Mouse (Mus musculus) induced T-regulatory cell, adult 2 months (primary cell): ENCODE results near the gene Zfp971.
"Not testable (repeated sequence)": the region's sequence is repeated elsewhere in the genome, so short reads cannot be mapped to it uniquely, and the experiment has no call there.

Source experiments
- DNase-seq: peaks from one replicate; pipeline ENCODE4 v3.0.0-alpha.2; 2012; ENCODE audit warnings: low read depth

Gene Zfp971

DNA sequence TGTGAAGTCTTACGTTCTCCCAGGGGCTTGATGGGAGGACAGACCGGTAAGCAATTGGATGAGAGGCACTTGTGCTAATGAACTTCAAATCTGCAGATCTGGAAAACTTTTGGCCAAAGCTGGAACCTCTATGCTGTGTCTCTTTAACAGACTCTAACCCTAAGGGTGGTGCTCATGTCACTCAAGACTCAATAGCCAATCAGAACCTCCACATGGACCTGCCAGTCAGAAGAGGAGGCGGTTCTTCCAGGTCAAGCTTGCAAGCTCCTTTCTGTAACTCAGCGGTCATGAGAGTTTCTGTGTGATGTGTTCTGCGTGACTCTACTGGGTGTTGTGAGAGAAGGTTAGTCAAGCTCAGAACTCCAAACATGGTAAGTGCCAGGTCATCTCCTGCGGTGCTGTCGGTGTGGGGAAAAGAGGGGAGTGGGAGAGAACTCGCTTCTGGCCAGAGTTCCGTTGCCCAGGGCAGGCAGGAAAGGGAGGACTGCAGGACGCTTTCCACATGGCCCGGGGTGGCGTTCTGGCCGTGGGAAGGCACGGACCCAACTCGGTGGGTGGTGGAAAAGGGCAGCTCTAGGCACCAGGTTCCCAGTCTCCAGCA is at the start of gene Zfp971:
TSS of gene Zfp971 (plus strand) at position 274 of the 601 bp plus-strand sequence.
- DNase-seq = peak; percentile 52

DNA sequence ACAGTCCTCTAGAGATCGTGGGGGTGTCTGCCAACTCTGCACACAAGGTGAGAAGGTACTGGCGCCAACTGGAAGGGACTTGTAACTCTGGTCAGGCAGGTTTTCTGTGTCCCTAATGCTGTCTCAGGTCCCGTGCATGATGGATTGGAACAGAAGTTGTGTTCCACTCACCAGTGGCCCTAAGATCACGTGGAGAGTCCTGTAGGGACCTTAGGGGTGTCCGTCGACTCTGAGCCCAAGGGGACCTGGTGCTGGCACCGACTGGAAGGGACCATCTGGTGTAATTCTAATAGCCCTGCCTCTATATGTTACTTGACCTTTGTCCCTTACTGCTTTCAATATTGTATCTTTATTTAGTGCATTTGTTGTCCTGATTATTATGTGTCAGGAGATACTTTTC is 48.3 kb upstream of the Zfp971 start:
- DNase-seq = not testable (repeated sequence)

DNA sequence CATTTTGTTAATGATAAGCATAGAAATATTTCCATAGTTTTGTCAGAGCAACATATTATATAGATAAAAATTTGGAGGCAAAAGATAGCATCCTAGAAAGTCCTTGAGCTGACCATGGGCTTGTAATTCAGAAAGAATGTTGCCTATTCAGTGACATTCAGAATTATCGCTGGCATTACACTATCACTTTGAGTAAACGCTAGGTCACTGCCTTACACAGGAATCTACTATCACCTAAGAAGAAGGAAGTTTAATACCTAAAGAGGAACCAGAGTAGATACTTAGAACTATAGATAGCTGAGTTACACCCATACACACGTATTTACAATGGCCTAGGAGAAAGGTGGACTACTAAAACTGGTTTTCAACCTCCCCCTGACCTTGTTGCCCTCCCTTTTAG is 3.6 kb upstream of the Zfp971 start:
- not testable (repeated sequence) for DNase-seq

DNA sequence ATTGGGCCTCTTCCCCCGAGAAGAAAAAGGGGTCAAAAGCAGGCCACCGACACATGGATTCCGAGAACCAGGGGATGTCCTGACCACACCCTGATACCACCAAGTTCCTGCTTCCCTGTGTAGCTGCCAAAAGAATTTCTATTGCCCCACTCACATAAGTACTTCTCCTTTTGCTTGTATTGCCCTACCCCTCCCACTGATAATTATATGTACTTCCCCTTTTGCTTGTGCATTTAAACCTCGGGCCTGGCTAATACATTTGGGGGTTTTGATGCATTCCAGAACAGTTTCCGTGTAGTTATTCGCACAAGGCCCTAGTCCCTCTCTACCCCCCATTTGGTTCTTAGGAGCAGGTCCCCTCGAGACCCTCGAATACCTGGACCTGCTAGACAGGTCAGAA is 2.3 kb upstream of the Zfp971 start:
- DNase-seq = not testable (repeated sequence)

DNA sequence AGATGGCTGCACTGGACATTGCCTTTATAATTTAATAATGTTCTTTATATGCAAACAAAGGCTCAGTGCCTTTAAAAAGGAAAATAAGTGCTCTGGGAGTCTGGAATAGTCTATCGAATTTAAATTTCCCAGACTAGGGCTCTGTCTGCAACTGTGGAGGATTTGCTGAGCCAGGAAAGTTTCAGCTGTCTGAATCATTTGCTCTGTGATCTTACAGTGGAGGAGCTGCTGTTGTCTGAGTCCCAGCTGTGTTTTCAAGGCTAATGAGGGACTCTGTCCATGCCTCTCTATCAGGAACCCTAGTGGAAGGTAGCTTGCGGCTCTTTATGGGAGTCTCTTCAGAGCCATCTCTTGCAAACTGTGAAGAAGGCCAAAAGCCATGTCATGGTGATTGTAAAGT is 777 bp downstream of the Zfp971 start:
- peak; percentile 3 for DNase-seq

DNA sequence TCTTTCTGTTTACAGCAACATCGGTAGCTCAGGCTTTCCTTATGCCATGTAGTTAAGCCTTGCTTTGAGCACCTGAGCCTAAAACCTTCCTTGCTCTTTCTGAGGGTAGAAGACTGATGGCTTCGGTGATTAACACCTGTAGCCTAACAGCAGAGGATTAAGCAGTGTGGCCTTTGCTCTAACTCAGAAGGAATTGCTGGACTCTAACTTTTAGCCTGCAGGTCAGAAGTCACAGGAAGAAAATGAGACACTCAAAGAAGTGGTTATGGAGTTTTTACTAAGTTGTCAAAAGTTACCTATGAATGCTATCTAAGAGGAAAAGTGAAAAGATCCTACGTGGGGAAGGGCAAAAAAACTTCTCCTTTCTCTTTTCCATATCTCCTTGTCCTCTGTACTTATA is 4.5 kb downstream of the Zfp971 start:
- DNase-seq = not testable (repeated sequence)

DNA sequence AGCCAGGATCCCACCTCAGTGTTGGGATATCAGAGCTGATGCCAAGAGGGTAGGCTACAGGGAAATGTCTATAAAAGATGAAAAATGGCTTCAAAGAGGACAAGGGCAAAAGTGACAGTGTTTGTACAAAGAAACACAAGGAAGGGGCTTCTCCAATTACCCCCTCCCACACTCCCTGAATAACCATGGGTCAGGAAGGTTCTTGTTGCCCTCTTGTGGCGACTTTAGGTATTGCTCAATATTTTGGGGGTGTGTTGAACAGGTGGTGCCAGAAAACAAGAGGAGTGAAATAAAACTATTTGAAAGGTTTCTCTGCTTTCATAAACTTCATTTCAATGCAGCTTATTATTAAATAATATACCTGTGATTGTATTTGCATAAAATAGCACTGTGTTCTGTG is 35.1 kb downstream of the Zfp971 start:
- peak; percentile 80 for DNase-seq

DNA sequence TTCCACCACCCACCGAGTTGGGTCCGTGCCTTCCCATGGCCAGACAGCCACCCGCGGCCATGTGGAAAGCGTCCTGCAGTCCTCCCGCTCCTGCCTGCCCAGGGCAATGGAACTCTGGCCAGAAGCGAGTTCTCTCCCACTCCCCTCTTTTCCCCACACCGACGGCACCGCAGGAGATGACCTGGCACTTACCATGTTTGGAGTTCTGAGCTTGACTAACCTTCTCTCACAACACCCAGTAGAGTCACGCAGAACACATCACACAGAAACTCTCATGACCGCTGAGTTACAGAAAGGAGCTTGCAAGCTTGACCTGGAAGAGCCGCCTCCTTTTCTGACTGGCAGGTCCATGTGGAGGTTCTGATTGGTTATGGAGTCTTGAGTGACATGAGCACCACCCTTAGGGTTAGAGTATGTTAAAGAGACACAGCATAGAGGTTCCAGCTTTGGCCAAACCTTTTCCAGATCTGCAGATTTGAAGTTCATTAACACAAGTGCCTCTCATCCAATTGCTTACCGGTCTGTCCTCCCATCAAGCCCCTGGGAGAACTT is 55.2 kb downstream of the Zfp971 start, which contains the start of gene Zfp931:
TSS of gene Zfp931 (minus strand) at position 311 of the 552 bp plus-strand sequence.
- not testable (repeated sequence) for DNase-seq
